Mouse (Mus musculus): ENCODE data around the gene Gm6096.

DNA sequence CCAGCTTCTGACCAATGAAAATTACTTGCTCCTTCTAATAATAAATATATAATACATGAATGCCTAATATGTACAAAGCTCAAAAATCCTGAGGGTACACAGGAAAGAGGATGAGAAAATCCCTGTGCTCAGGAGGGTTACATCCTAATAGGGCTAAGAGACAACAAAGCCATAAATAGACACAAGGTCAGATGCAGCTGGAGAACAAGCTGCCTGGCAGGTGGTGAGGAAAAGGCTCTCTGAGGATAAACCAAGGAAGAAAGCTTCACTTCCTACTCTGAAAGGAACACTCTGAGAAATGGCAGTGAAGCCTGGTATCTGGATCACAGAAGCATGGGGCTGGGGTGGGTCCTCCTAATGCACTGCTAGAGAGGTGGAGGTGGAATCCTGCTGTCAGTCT, 15.6 kb downstream of the Gm6096 start:
- TF ChIP-seq CTCF (IDR thresholded peaks at IDR 0.05; ENCODE audit: borderline replicate concordance, extremely low read depth, insufficient read depth, insufficient read length) (no peak), POLR2A (IDR thresholded peaks at IDR 0.05; ENCODE audit: borderline replicate concordance, extremely low read depth, insufficient read depth, insufficient read length, poor library complexity, severe bottlenecking) (no peak)

Measured in brain, embryonic 14.5 days (tissue).